Mouse (Mus musculus) embryonic fibroblast, embryonic 13.5 days (primary cell): Measurements from ENCODE around the gene Gata2. TPM values are rescaled to one million over a fixed set of nuclear protein-coding genes. Genes with fewer than 3 reads are reported as not detected.

Experiments used
- H3K27ac ChIP-seq: 2 replicates; pipeline ENCODE4 v1.5.1; 2012; ENCODE audit warnings: low read length, control low read depth, inconsistent platforms; ENCODE audit not compliant: insufficient read depth
- H3K4me1 ChIP-seq: 2 replicates; pipeline ENCODE4 v1.6.1; 2011; ENCODE audit warnings: low read length; ENCODE audit not compliant: control insufficient read depth, insufficient read depth
- H3K4me3 ChIP-seq: 2 replicates; pipeline ENCODE4 v1.5.1; 2011; ENCODE audit warnings: mild to moderate bottlenecking, control low read depth, low read length; ENCODE audit not compliant: insufficient read depth
- CTCF ChIP-seq: IDR thresholded peaks from 2 replicates; pipeline ENCODE4 v1.5.1; 2011; ENCODE audit warnings: mild to moderate bottlenecking, control low read depth, low read length, moderate library complexity, borderline replicate concordance; ENCODE audit not compliant: insufficient read depth
- POLR2A ChIP-seq: IDR thresholded peaks from 2 replicates; pipeline ENCODE4 v1.6.1; 2011; ENCODE audit warnings: low read depth, mild to moderate bottlenecking, control low read depth, low read length, moderate library complexity
- polyA plus RNA-seq: library from polyadenylated mRNA; stranded (reverse); fragments of >200 nt; gene quantifications from 2 replicates; pipeline ENCODE4 v1.2.4, GENCODE M21; 2011; ENCODE audit warnings: low read depth; ENCODE audit not compliant: missing spikeins, insufficient read length

Gata2 gene
- polyA plus RNA-seq, 1 experiment: 6.4 TPM

DNA sequence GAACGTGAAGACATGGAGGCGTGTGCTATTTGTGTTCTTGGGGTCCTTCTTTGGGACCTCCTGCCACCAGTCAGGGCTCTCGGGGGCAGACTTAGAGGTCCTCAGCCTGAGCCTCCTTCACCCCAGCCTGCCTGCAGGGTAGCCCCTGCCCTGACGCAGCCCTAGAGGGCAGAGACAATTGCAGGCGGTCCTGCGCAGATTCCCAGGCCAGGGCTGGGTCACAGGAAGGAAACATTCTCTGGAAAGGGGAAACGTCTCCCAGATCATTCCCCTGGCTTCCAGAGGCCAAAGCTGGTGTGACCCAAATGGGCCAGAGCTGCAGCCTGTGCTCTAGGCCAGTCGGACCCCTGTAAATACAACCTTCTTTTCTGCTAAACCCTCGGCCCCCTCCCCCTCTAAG, 12.2 kb downstream of the Gata2 start:
- H3K27ac ChIP-seq: no peak overlapping the region
- no peak overlapping the region for H3K4me3 ChIP-seq
- H3K4me1 ChIP-seq: peaks cover 9% of the 10 kb centered on the region; the same call in 1 of the 2 replicates
- no peak for TF ChIP-seq CTCF
- no peak for TF ChIP-seq POLR2A

DNA sequence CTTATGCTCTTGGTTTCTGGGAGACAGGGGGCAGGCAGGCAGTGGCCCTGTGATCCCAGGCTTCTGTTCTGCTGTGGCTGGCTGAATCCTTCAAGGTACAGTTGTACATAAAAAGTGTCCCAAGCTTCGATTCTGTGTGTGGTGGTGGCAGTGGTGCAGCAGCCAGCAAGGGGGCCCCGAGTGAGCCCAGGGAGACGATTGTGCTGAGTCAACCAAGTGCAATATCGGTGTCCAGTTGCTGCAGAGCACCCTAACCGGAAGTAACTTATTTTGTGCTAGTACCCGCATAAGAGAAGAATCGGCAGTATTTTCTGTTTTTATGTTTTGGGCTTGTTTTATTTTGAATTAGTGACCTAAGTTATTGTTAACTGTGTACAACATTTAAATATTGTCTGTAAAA, 12.9 kb downstream of the Gata2 start:
- peaks cover 9% of the 10 kb centered on the region; the same call in 1 of the 2 replicates for H3K4me1 ChIP-seq
- TF ChIP-seq POLR2A: no peak
- TF ChIP-seq CTCF: no peak
- H3K27ac ChIP-seq: no peak overlapping the region
- H3K4me3 ChIP-seq: no peak overlapping the region

DNA sequence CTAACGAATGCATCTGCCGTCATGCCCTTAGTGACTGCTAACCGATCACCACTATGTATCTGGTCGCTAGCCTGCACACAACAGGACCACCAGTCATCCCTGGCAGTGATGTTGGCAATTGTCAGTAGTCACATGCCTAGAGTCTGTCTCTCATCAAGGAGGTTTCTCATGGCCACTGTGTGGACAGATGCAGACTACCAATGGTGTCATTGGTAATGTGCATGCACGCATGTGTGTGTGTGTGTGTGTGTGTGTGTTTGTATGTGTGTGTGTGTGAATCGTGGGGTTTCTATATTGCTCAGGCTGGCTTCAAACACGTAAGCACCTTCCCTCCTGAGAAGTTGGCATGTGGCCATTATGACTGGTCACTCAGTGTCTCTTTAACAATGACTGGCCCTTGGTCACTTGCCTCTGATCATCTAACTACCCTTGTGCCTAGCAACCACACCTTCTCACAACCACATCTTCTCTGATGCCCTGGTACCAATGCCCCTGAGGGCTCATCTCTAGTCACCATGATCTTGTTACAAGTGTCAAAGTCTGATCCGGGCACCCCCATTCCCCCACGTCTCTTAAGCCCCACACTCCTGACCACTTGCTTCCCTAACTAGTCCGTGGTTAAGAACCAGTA, 13.8 kb downstream of the Gata2 start:
- no peak overlapping the region for H3K4me3 ChIP-seq
- no peak overlapping the region for H3K27ac ChIP-seq
- H3K4me1 ChIP-seq: peaks cover 9% of the 10 kb centered on the region; the same call in 1 of the 2 replicates
- TF ChIP-seq POLR2A (no peak), CTCF (no peak)

DNA sequence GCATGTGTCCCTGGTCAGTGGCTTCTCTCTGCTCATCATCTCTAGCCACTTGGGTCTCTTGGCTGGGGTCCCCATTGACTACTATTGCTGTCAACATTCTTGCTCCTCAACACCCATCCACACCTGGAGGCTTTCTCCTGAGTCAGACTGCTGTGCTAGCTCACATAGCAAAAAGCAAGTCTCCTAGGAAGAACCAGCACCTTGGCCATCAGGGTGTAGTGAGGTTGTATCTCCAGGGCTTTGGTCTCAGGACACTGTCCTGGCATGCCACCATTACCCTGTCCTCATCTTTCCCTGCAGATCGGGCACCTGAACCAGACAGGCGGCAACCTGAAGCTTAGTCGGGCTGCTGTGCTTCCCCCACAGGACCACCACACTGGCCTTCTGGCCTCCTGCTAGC, 14.6 kb downstream of the Gata2 start:
- TF ChIP-seq CTCF (no peak), POLR2A (no peak)
- no peak overlapping the region for H3K27ac ChIP-seq
- H3K4me3 ChIP-seq: no peak overlapping the region
- peaks cover 9% of the 10 kb centered on the region; the same call in 1 of the 2 replicates for H3K4me1 ChIP-seq

DNA sequence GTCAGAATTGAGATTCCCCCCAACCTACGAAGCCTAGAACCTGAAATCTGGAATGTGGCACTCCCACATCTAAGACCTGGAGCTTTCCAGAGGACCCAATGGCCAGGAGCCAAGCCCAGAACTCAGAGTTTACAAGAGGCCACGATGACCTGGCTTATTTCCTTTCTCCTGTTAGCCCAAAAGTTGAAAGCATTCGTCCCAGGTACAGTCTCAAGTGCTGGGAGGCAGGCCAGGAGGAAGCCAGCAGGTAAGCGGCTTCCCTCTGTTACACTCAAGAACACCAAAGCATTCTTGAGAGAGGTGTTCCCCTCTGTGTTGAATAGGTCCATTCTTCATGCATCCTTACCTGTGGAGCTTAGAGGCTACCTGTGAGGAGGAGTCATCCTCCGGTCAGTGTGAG, 15.8 kb downstream of the Gata2 start:
- no peak for TF ChIP-seq CTCF
- TF ChIP-seq POLR2A: no peak
- no peak overlapping the region for H3K27ac ChIP-seq
- peaks cover 5% of the 10 kb centered on the region; the same call in 1 of the 2 replicates for H3K4me1 ChIP-seq
- no peak overlapping the region for H3K4me3 ChIP-seq

DNA sequence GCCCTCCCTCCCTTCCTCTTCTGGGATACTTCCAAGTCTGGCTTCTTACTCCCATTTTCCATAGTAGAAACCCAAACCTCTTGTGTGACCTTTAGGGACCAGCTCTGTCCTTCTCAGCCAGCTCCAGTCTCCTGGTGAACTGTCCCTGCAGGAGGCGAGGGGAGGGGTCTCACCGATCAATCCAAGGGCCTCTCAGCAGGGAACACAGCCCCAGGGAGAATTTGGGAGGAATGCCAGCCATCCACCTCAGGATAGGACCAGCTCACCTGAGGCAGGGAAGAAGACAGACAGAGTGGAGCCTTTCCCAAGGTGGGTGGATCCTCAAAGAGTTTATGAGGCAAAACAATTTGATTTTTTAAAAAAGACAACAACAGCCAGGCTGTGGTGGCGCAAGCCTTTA, 16.5 kb downstream of the Gata2 start:
- no peak overlapping the region for H3K27ac ChIP-seq
- H3K4me1 ChIP-seq: peaks cover 2% of the 10 kb centered on the region; the same call in 1 of the 2 replicates
- TF ChIP-seq CTCF (no peak), POLR2A (no peak)
- no peak overlapping the region for H3K4me3 ChIP-seq

DNA sequence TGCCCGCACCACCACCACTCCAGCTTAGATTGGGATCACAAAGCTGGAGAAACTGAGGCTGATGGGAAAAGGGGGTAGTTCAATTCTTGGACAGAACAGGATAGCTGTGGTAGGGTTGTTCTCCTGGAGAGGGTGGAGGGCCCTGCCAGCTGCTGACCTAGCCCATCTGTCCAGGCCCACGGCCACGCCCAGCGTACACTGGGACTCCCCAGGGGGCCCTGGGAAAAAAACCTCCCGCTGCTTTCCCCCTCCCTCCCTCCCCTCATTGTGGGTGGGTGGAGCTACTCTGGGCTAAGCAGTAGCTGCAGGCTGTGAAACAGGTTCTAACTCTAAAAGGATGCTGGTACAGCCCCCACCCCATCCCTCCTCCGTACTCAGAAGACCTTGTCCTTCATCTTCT, 22.1 kb downstream of the Gata2 start:
- TF ChIP-seq CTCF: no peak
- no peak for TF ChIP-seq POLR2A
- no peak overlapping the region for H3K4me3 ChIP-seq

DNA sequence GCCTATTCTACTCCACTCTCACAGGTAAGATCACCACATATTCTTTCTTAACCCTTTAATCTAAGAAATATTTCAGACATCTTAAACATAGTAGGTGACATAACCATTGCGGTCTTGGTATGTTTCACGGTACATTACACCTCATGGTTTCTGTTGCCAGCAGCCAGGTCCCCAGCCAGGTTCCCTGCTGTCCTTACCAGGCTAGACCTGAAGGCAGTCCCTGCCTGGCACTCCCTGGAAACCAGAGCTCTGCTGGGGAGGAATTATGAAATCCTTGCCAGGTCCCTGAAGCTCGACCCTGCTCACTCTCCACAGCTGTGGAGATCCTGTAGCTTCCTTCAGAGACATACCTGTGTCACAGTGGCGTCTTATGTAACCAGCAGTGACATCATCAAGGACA, 22.5 kb downstream of the Gata2 start:
- no peak for TF ChIP-seq CTCF
- TF ChIP-seq POLR2A: no peak
- Histone ChIP-seq H3K27ac (no peak overlapping the region), H3K4me3 (no peak overlapping the region), H3K4me1 (no peaks in the 10 kb centered on the region)

More for the DNA sequence above, 22.1 kb downstream of the Gata2 start:
- Histone ChIP-seq H3K4me1 (no peaks in the 10 kb centered on the region), H3K27ac (no peak overlapping the region)

DNA sequence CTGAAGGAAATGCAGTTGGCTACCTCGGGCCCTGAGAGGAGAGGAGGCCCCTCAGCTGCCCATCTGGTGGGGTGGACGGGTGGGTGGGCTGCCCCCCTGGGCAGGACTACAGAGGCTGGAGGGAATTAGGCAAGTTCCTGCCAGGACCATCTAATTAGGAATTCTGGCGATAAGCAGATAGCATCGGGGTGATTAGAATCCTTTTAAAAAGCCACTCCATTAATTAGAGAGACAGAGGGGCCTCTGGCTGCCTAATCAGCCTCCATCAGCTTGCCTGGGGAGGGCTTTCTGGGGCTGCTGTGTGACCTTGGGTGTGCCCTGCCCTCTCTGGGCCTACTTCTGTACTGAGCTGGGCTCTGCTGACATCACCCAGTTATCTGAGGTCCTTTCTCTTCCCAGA, 25.4 kb downstream of the Gata2 start:
- TF ChIP-seq CTCF: no peak
- no peak for TF ChIP-seq POLR2A
- Histone ChIP-seq H3K4me3 (no peak overlapping the region), H3K4me1 (no peaks in the 10 kb centered on the region), H3K27ac (no peak overlapping the region)

DNA sequence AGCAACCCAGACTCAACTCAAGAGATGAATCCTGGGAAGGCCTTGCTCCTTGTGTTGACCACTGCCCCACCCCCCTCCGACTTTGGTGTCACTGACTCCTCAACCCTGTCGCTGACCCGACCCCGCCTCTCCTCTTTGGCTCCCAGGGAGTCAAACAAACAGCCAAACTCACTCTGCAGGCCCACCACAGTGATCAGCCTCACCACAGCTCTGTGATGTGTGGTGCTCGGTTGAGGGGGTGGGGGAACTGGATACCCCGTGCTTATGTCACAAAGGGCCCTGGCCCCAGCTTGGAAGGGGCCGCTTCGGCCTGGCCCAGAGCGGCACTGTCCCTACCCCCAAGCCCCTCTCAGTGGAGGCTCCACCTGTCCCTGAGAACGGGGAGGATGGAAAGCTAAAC, 28.3 kb downstream of the Gata2 start, which contains the start of gene Dnajb8:
TSS of gene Dnajb8 (plus strand) at position 301 of the 400 bp plus-strand sequence.
- TF ChIP-seq POLR2A: no peak
- no peak for TF ChIP-seq CTCF
- no peak within 1 kb of the TSS for H3K4me3 ChIP-seq
- no peak within 1 kb of the TSS for H3K27ac ChIP-seq
- H3K4me1 ChIP-seq: no peaks in the 10 kb centered on the region
